In the genomic region with DNA sequence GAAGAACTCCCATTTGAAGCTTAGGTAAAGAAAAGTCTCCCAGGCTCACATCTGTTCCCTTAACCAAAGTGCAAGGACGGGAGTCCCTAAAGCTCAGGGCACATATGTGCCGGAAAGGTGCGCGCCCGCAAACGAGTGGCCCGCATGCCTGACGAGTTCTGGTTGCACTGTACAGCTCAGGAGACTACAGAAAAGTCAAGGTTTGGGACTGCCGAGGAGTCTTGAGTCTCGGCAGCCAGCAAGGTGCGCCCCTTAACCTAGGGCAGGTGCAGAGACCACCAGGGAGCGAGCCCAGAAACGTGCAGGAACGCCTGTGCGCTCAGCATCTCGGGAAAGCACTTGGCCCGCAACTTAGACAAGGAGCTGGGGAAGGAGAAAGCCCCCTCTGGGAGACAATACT, we compare ENCODE assay signal across 11 mouse cellular contexts. TPM values are rescaled to one million over a fixed set of nuclear protein-coding genes. Genes with fewer than 3 reads are reported as not detected.
DNase-seq lines count a peak whose midpoint lies in the region; ATAC-seq and TF ChIP-seq lines count a peak whose summit lies in the region.
"Had no signal": no experiment of that assay in that cellular context is flagged by ENCODE, and none has a peak within 500 bp of the region (broad histone marks: within the 10 kb centered on the region; RNA-seq: fewer than 3 reads in every experiment).

No protein-coding gene starts in this region.

- no peak for TF ChIP-seq POLR2A in testis, adult 2 months (IDR thresholded peaks at IDR 0.05; ENCODE audit: control insufficient read depth, low read depth, low read length)

- peak; percentile 44 for DNase-seq in hindbrain, embryonic 10.5 days (ENCODE audit: low spot score)
- no peak for DNase-seq in testis, postnatal 10 days (ENCODE audit: low spot score)
- DNase-seq in induced T-regulatory cell, adult 2 months (ENCODE audit: low read depth): peak; percentile 14
- no peak for DNase-seq in right cerebral cortex, adult 18-20 months
- no peak for DNase-seq in cerebellum, adult 9-10 months
- no peak for DNase-seq in adrenal gland, postnatal 36 days
- DNase-seq: gastrocnemius, postnatal 36 days had no signal

- peak overlapping the region; percentile 81; the same call in 1 of the 2 replicates for H3K27ac ChIP-seq in hindbrain, embryonic 10.5 days
- H3K27ac ChIP-seq in hindbrain, embryonic 16.5 days (ENCODE audit: low read depth, low read length): no peak overlapping the region
- no peak overlapping the region for H3K27ac ChIP-seq in testis, adult 2 months (ENCODE audit: control insufficient read depth, insufficient read depth, low read depth, low read length)
- H3K27ac ChIP-seq: left cerebral cortex, adult 2 months had no signal

- H3K9me3 ChIP-seq in hindbrain, embryonic 10.5 days: peaks cover 7% of the 10 kb centered on the region; the same call in 1 of the 2 replicates
- no peaks in the 10 kb centered on the region; the same call in 1 of the 2 replicates for H3K9me3 ChIP-seq in hindbrain, embryonic 16.5 days (ENCODE audit: control insufficient read depth, low read length)

- H3K4me2 ChIP-seq in hindbrain, embryonic 16.5 days (ENCODE audit: low read length): no peak overlapping the region

- no peak for TF ChIP-seq CTCF in testis, adult 2 months (IDR thresholded peaks at IDR 0.05; ENCODE audit: control insufficient read depth, insufficient read depth, insufficient replicate concordance, low read depth, low read length)

- peaks cover 77% of the 10 kb centered on the region for H3K27me3 ChIP-seq in hindbrain, embryonic 10.5 days (ENCODE audit: insufficient read depth, poor library complexity, severe bottlenecking)
- peaks cover 41% of the 10 kb centered on the region for H3K27me3 ChIP-seq in hindbrain, embryonic 16.5 days (replicated peaks; ENCODE audit: control insufficient read depth, insufficient read depth, low read length)
- H3K27me3 ChIP-seq in testis, adult 2 months (ENCODE audit: control insufficient read depth, insufficient read depth, low read length): no peaks in the 10 kb centered on the region; the same call in none of the 2 replicates

- H3K9ac ChIP-seq in hindbrain, embryonic 16.5 days (ENCODE audit: low read depth, low read length): no peak overlapping the region

- 2% methylated on average over 17 of the region's 17 CpGs for WGBS in hindbrain, embryonic 10.5 days
- WGBS in hindbrain, embryonic 16.5 days: 6% methylated on average over 17 of the region's 17 CpGs

- ATAC-seq in hindbrain, embryonic 16.5 days: no peak

- H3K4me3 ChIP-seq in hindbrain, embryonic 10.5 days: peak overlapping the region; percentile 51; the same call in 1 of the 2 replicates
- no peak overlapping the region for H3K4me3 ChIP-seq in hindbrain, embryonic 16.5 days (ENCODE audit: low read length)
- H3K4me3 ChIP-seq in testis, adult 2 months (ENCODE audit: control insufficient read depth, low read depth, low read length): peak overlapping the region; percentile 55
- H3K4me3 ChIP-seq: left cerebral cortex, adult 2 months had no signal

- H3K4me1 ChIP-seq in hindbrain, embryonic 10.5 days (replicated peaks): peaks cover 60% of the 10 kb centered on the region
- H3K4me1 ChIP-seq in hindbrain, embryonic 16.5 days (ENCODE audit: control insufficient read depth, insufficient read depth, low read depth, low read length): peaks cover 29% of the 10 kb centered on the region
- H3K4me1 ChIP-seq in testis, adult 2 months (ENCODE audit: control insufficient read depth, insufficient read depth, low read length): peaks cover 33% of the 10 kb centered on the region

- no peaks in the 10 kb centered on the region for H3K36me3 ChIP-seq in hindbrain, embryonic 10.5 days
- no peaks in the 10 kb centered on the region for H3K36me3 ChIP-seq in hindbrain, embryonic 16.5 days (ENCODE audit: control insufficient read depth, insufficient read depth, low read length)
- no peaks in the 10 kb centered on the region for H3K36me3 ChIP-seq in testis, adult 2 months (ENCODE audit: control insufficient read depth, insufficient read depth, low read length)

RNA-seq across cellular contexts. Expression of a gene that starts 7.2 kb away (rescaled TPM):
- 0.14 and 0.20 TPM in 2 replicates for polyA plus RNA-seq in hindbrain, embryonic 10.5 days (2016; fragmentation: Nextera tagmentation; extraction: Ambion mirVana)
- 0.24 TPM in 2 replicates for polyA plus RNA-seq in hindbrain, embryonic 16.5 days (2015; fragmentation: Nextera tagmentation; extraction: Ambion mirVana)
- 159 and 164 TPM in 2 replicates for polyA plus RNA-seq in testis, adult 2 months (2012; rRNA removed)
- not detected for total RNA-seq in adrenal gland, postnatal 36 days (2021)
- total RNA-seq: gastrocnemius, postnatal 36 days; left cerebral cortex, adult 2 months had no signal
- polyA plus RNA-seq: stomach, embryonic 14.5 days had no signal

RNA-seq across cellular contexts. Expression of a gene that starts 49.7 kb away (rescaled TPM):
- not detected in 2 replicates for polyA plus RNA-seq in hindbrain, embryonic 10.5 days (2016; fragmentation: Nextera tagmentation; extraction: Ambion mirVana)
- not detected in 2 replicates for polyA plus RNA-seq in hindbrain, embryonic 16.5 days (2015; fragmentation: Nextera tagmentation; extraction: Ambion mirVana)
- not detected in 2 replicates for polyA plus RNA-seq in testis, adult 2 months (2012; rRNA removed)
- total RNA-seq in adrenal gland, postnatal 36 days (2021): not detected
- total RNA-seq: gastrocnemius, postnatal 36 days; left cerebral cortex, adult 2 months had no signal
- polyA plus RNA-seq: stomach, embryonic 14.5 days had no signal

RNA-seq across cellular contexts. Expression of a gene that starts 58.2 kb away (rescaled TPM):
- not detected in 2 replicates for polyA plus RNA-seq in hindbrain, embryonic 10.5 days (2016; fragmentation: Nextera tagmentation; extraction: Ambion mirVana)
- not detected in 2 replicates for polyA plus RNA-seq in hindbrain, embryonic 16.5 days (2015; fragmentation: Nextera tagmentation; extraction: Ambion mirVana)
- 19.1 and 19.7 TPM in 2 replicates for polyA plus RNA-seq in testis, adult 2 months (2012; rRNA removed)
- total RNA-seq in adrenal gland, postnatal 36 days (2021): not detected
- total RNA-seq: gastrocnemius, postnatal 36 days; left cerebral cortex, adult 2 months had no signal
- polyA plus RNA-seq: stomach, embryonic 14.5 days had no signal

Comparison
In these comparisons a context has a peak if more than half of its experiments do, and no peak if none do; other contexts are left out.
1. DNase-seq: peak in hindbrain, embryonic 10.5 days (single experiment) and induced T-regulatory cell, adult 2 months (single experiment); none in testis, postnatal 10 days (single experiment), right cerebral cortex, adult 18-20 months (single experiment), cerebellum, adult 9-10 months (single experiment) and adrenal gland, postnatal 36 days (0 of 2).
2. RNA of a gene that starts 7.2 kb away (polyA plus RNA-seq): 159 to 164 TPM in testis, adult 2 months; 0.24 TPM in hindbrain, embryonic 16.5 days and 0.14 to 0.20 TPM in hindbrain, embryonic 10.5 days; every median in the first group is over 100 times any median in the second.
3. RNA of a gene that starts 58.2 kb away (polyA plus RNA-seq): 19.1 to 19.7 TPM in testis, adult 2 months; not detected in hindbrain, embryonic 10.5 days and not detected in hindbrain, embryonic 16.5 days; every median in the first group is over 10 times any median in the second.